Mouse (Mus musculus): ENCODE measurements at regions not wholly inside any gene's neighbourhood (a gene's known extent, or its start where the extent isn't known, plus 50 kb on each side); places are given as distances from the start of the nearest gene placed in this dataset.

GRCm38 (mm10) chr14:46461960-46462359 lies 71.5 kb upstream of the Bmp4 start:
- no peak for TF ChIP-seq CTCF (IDR thresholded peaks at IDR 0.05; ENCODE audit: borderline replicate concordance, insufficient read depth, low read depth, low read length)
- no peak for TF ChIP-seq POLR2A (IDR thresholded peaks at IDR 0.05; ENCODE audit: borderline replicate concordance, insufficient read depth, low read length)
